Mouse (Mus musculus) heart, adult 2 months (tissue): ENCODE measurements around the gene Rhbdl1.

Experiments
- CTCF ChIP-seq: fragments of 200-600 bp; IDR thresholded peaks from 2 replicates; pipeline ENCODE4 v1.8.1; 2022; ENCODE audit warnings: antibody characterized with exemption, mild to moderate bottlenecking, moderate library complexity
- EP300 ChIP-seq: fragments of 200-500 bp; IDR thresholded peaks from 2 replicates; pipeline ENCODE4 v1.6.1; 2011; ENCODE audit warnings: low read depth, low read length, control low read depth; ENCODE audit not compliant: insufficient read depth
- POLR2A ChIP-seq: fragments of 200-500 bp; IDR thresholded peaks from 2 replicates; pipeline ENCODE4 v1.6.1; 2011; ENCODE audit warnings: mild to moderate bottlenecking, low read depth, low read length, control low read depth; ENCODE audit not compliant: insufficient read depth

DNA sequence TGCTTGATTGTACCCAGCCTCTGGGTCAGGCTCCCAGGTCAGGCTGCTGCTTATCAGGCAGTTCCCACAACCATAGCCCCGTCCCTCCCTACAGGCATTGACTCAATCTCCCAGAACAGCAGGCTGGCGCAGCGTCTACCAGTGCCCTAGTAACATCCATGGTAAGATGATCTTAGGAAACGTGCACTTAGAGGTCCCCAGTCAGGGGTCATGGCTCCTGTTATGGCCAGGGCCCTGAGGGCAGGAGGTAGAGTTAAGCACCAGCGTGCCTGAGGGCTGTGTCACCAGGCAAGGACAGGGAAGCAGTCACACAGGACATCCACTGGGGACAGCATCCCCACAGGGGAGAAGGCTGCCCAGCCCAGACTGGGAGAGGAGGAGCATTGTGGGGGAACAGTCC is 45.2 kb upstream of the Rhbdl1 start:
- TF ChIP-seq CTCF = no peak
- TF ChIP-seq POLR2A = no peak
- TF ChIP-seq EP300 = no peak
